Mouse (Mus musculus) A20 (cell line): ENCODE results near the gene Prdx5.
A peak's percentile ranks its signal among the peaks of the same experiment; 100 is the strongest.

Experiments
- DNase-seq: peaks from one replicate; pipeline ENCODE4 v3.0.0-alpha.2; 2011; ENCODE audit warnings: low read depth, low spot score

Gene Prdx5

GRCm38 (mm10) chr19:6892512-6892911 lies 17.4 kb downstream of the Prdx5 start:
- DNase-seq, result no peak

DNA sequence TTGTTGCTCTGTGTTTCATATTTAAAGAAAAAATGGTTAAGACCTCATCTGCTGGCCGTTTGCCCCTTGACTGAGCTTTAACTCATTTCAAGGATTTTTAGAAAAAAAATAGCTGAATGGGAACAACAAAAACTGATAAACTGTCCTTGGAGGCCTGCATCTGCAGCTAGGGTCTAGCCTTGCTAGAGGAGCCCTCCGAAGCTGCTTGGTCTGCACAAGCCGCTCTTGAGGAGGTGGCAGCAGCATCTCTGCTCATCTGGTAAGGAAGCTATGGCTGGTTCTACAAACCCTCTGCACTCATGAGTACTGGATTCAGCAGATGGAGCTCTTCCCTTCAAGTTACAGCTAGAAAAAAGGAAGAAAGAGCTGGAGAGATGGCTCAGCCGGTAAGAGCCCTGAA lies 31.9 kb downstream of the Prdx5 start:
- DNase-seq, result no peak

GRCm38 (mm10) chr19:6876799-6877198 lies 33.1 kb downstream of the Prdx5 start:
- DNase-seq, result no peak

GRCm38 (mm10) chr19:6875834-6876233 lies 34.1 kb downstream of the Prdx5 start:
- no peak for DNase-seq

DNA sequence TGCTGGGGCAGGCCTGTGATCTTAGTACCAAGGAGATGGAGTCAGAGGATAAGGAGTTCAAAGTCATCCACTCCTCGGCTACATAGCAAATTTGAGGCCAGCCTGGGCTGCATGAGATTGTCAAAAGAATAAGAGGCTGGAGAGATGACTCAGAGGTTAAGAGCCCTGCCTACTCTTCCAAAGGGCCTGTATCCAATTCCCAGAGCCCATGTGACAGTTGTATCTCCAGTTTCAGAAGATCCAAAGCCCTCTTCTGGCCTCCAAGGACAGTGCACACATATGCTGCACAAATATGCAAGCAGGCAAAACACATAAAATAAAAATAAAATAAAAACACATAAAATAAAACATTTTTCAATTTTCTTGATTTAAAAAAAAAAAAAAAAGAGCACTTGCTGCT lies 35.6 kb downstream of the Prdx5 start:
- no peak for DNase-seq

DNA sequence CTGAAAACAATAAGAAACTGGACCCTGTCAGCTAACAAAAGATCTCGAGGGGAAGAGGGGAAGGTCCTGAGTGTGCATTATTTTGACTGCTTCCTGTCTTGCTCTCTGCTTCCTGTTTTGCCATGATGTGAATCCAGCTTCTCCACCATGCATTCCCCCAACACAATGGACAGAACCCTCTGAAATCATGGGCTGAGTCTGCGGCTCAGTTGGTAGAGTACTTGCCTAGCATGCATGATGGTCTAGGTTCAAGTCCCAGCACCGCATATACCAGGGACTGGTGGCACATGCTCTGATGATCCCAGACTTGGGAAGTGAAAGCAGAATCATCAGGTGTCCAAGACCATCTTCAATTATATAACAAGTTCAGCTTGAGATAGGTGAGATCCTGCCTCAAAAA lies 37.2 kb downstream of the Prdx5 start:
- peak; percentile 50 for DNase-seq

DNA sequence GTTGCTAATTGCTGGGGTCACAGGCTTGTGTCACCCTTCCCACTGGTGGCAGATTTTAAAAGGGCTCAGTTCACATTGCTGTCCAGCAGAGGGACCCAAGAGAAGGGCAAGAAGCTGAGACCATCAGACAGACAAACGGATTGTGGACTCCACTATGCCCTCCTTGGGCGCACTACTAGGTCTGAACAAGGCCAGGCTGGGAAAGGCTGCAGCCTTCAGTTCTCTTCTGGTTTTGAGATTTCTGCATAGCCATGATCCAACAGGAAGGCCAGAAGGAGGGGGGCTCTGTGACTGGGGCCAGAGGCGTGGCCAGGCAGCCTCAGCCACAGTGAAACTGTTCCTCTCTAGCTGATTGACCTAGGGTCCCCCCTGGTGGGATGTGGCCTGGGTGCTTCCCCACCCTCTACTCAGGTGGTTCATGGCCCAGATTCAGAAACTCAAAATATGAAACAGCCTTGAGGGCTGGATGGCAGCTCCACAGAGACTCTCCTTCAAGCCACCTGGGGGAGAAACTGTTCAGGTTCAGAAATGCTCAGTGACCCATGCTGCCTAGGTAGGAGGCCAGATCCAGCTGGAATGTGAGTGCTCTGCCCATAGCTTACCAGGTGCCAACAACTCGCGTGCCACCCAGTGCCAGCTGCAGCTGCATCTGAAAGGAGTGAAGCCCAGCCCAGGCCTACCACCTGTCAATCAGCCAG lies 38.2 kb downstream of the Prdx5 start:
- DNase-seq, result peak; percentile 82

- DNase-seq, result peak; percentile 80
Observed at GRCm38 (mm10) chr19:6869355-6869754, 40.6 kb downstream of the Prdx5 start.

- no peak for DNase-seq
Observed at GRCm38 (mm10) chr19:6861451-6861850, 48.5 kb downstream of the Prdx5 start.

- peak; percentile 87 for DNase-seq
Observed at GRCm38 (mm10) chr19:6860706-6861105, 49.2 kb downstream of the Prdx5 start.

GRCm38 (mm10) chr19:6859971-6860370 lies 49.9 kb downstream of the Prdx5 start:
- DNase-seq, result peak; percentile 52

DNA sequence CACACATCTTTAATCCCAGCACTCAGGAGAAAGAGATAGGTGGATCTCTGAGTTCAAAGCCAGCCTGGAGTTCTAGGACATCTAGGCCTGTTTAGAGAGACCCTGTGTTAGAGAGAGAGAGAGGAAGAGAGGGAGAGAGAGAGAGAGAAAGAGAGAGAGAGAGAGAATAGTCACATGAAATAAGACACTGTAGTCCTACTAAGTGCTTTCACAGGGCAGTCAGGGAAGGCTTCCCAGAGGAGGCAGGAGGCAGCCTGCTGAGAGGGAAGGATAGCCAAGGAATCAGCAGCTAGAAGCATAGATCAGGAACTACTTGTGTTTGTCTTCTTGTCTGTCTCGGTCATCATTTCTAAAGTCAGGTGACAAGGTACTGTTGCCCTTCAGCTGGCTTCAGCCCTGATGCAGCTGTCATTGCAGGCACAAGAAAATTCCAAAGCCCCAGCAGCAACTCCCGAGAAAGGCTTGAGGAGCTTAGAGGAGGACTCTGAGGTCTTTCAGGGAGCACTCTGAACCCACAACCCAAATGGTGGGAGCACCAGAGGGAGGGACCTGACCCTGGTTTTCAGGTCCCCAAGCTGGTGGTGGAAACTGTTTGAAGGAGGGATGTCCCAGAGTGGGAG lies 50.8 kb downstream of the Prdx5 start:
- peak; percentile 77 for DNase-seq

- DNase-seq, result peak; percentile 98
Observed at GRCm38 (mm10) chr19:6858031-6858430, 51.9 kb downstream of the Prdx5 start, which contains the start of gene Ccdc88b. Gene Ccdc88b, minus strand, starts transcription at chr19:6858211.

DNA sequence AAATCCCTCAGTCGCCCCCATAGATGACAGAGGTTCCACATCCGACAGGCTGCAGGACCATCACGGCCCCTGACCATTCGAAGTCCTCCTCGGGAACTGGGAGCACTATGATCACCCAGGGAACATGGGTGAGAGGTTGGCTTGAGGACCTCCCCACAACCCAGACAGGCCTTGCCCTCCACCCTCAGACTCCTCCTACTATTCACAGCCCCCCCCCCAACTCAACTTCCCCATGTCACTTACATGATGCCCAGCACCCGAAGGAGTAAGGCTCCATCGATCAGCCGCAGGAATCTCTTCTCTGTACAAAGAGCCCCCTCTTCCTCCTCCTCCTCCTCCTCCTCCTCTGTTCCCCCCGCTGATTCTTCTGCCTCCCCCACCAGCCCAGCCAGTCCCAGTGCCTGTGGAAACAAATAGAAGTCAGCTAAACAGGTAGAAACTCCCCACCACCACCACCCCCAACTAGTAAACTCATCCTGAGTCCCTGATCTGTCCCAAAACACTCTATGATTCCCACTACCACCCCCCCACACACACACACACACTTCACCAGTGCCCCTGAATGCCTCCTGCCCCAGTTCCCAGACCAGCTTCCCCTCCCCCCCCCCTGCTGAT lies 52.4 kb downstream of the Prdx5 start:
- peak; percentile 93 for DNase-seq

DNA sequence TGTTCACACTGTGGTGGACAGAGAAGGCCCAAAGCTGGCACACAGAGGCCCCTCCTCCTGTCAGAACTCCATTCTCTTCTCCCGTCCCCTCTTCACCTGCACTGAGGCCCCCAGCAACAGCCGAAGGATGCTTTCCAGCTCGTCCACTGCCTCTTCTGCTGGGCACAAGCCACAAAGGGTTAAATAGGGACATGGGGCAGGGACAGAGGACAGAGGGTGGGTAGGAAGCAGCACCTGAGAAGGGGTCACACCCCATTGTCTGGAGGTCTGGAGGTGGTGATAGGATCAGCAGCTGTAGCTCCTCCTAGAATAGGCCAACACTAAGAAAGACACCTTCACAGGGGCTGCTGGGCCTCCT lies 52.9 kb downstream of the Prdx5 start:
- peak; percentile 89 for DNase-seq
